Mouse (Mus musculus): ENCODE results near the gene Mybph.
A peak's percentile ranks its signal among the peaks of the same experiment; 100 is the strongest.

Gene Mybph

GRCm38 (mm10) chr1:134188217-134188616 is 5.0 kb upstream of the Mybph start:
- DNase-seq: no peak

GRCm38 (mm10) chr1:134188989-134189729 is 4.1 kb upstream of the Mybph start:
- peak; percentile 40 for DNase-seq

- DNase-seq: no peak
Observed at GRCm38 (mm10) chr1:134191192-134191591, 2.1 kb upstream of the Mybph start.

- DNase-seq: no peak
Observed at GRCm38 (mm10) chr1:134192024-134192423, 1.2 kb upstream of the Mybph start.

- no peak for DNase-seq
Observed at GRCm38 (mm10) chr1:134193674-134194197, 488 bp downstream of the Mybph start.

- no peak for DNase-seq
Observed at GRCm38 (mm10) chr1:134194298-134195022, 1.2 kb downstream of the Mybph start.

GRCm38 (mm10) chr1:134195117-134195516 is 1.9 kb downstream of the Mybph start:
- DNase-seq: no peak

GRCm38 (mm10) chr1:134195571-134195970 is 2.3 kb downstream of the Mybph start:
- peak; percentile 6 for DNase-seq

- DNase-seq: no peak
Observed at GRCm38 (mm10) chr1:134195979-134196378, 2.7 kb downstream of the Mybph start.

GRCm38 (mm10) chr1:134196386-134196785 is 3.1 kb downstream of the Mybph start:
- peak; percentile 55 for DNase-seq

- no peak for DNase-seq
Observed at GRCm38 (mm10) chr1:134197325-134197982, 4.2 kb downstream of the Mybph start.

GRCm38 (mm10) chr1:134198197-134198995 is 5.1 kb downstream of the Mybph start:
- no peak for DNase-seq

GRCm38 (mm10) chr1:134200481-134200880 is 7.2 kb downstream of the Mybph start:
- DNase-seq: no peak

- DNase-seq: no peak
Observed at GRCm38 (mm10) chr1:134200998-134201686, 7.9 kb downstream of the Mybph start.

GRCm38 (mm10) chr1:134201751-134202420 is 8.6 kb downstream of the Mybph start:
- peak; percentile 28 for DNase-seq

- DNase-seq: no peak
Observed at GRCm38 (mm10) chr1:134204230-134204629, 11.0 kb downstream of the Mybph start.

- no peak for DNase-seq
Observed at GRCm38 (mm10) chr1:134205296-134206018, 12.2 kb downstream of the Mybph start.

- no peak for DNase-seq
Observed at GRCm38 (mm10) chr1:134206085-134206484, 12.8 kb downstream of the Mybph start.

GRCm38 (mm10) chr1:134210179-134210755 is 17.0 kb downstream of the Mybph start:
- DNase-seq: no peak

- no peak for DNase-seq
Observed at GRCm38 (mm10) chr1:134211043-134211442, 17.8 kb downstream of the Mybph start.

Data from thymus, postnatal 14 days (tissue).